Mouse (Mus musculus) G1E (cell line): ENCODE measurements at regions not wholly inside any gene's neighbourhood (a gene's known extent, or its start where the extent isn't known, plus 50 kb on each side); places are given as distances from the start of the nearest gene placed in this dataset.

ENCODE experiments used
- CTCF ChIP-seq: IDR thresholded peaks from 2 replicates; pipeline ENCODE4 v1.5.1; 2012; ENCODE audit warnings: low read depth, low read length, inconsistent platforms, mixed read lengths
- GATA1 ChIP-seq: IDR thresholded peaks from 2 replicates; pipeline ENCODE4 v1.6.1; 2012; ENCODE audit warnings: borderline replicate concordance, low read length, inconsistent platforms, mixed read lengths
- GATA2 ChIP-seq: IDR thresholded peaks from 2 replicates; pipeline ENCODE4 v1.6.1; 2012; ENCODE audit warnings: low read depth, low read length, inconsistent platforms, borderline replicate concordance
- POLR2AphosphoS5 ChIP-seq: IDR thresholded peaks from 2 replicates; pipeline ENCODE4 v1.6.1; 2012; ENCODE audit warnings: low read depth, low read length, inconsistent platforms; ENCODE audit not compliant: insufficient replicate concordance
- TAL1 ChIP-seq: conservative IDR thresholded peaks from 2 replicates; pipeline ENCODE4 v1.6.1; 2012; ENCODE audit warnings: low read depth, low read length, inconsistent platforms, mixed read lengths

DNA sequence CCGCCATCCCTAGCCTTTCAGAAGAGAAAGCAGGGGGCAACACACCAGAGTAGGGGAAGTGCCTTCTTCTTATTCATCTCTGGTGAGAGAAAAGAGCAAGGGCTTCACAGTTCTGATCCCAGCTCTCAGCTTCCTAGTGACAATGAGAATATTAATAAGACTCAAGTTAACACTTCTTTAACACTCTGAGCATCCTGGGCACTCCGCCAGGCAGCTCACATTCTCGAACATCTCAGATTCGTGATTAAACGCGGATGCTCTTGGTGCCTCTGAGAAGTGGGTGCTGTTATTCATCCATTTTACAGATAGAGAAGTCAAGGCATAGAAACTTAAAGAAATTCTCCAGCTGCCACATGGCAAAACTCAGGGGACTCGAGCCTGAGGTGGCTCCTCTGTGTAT is 237.1 kb downstream of the Rps15a start:
- TF ChIP-seq TAL1 (no peak), POLR2AphosphoS5 (no peak), CTCF (no peak), GATA1 (no peak), GATA2 (no peak)
